Mouse (Mus musculus) large intestine, adult 2 months (tissue): Measurements from ENCODE around the gene Ptbp1. TPM values are rescaled to one million over a fixed set of nuclear protein-coding genes. Genes with fewer than 3 reads are reported as not detected.

Source experiments
- DNase-seq: peaks from one replicate; pipeline ENCODE4 v3.0.0-alpha.2; 2012; ENCODE audit warnings: low read depth, low spot score
- WGBS: fragments of 180-500 bp; shearing (Covaris S2); methylation state at CpG from one replicate; pipeline ENCODE4 v1.1.7; 2018; 5-methylcytosine and 5-hydroxymethylcytosine counted together
- polyA plus RNA-seq: library from polyadenylated mRNA; depleted of rRNA; stranded (reverse); fragments of >200 nt; gene quantifications from 2 replicates; pipeline ENCODE4 v1.2.3, GENCODE M21; 2012; rRNA removed

Ptbp1 gene
- 255 and 340 TPM in 2 replicates for polyA plus RNA-seq

DNA sequence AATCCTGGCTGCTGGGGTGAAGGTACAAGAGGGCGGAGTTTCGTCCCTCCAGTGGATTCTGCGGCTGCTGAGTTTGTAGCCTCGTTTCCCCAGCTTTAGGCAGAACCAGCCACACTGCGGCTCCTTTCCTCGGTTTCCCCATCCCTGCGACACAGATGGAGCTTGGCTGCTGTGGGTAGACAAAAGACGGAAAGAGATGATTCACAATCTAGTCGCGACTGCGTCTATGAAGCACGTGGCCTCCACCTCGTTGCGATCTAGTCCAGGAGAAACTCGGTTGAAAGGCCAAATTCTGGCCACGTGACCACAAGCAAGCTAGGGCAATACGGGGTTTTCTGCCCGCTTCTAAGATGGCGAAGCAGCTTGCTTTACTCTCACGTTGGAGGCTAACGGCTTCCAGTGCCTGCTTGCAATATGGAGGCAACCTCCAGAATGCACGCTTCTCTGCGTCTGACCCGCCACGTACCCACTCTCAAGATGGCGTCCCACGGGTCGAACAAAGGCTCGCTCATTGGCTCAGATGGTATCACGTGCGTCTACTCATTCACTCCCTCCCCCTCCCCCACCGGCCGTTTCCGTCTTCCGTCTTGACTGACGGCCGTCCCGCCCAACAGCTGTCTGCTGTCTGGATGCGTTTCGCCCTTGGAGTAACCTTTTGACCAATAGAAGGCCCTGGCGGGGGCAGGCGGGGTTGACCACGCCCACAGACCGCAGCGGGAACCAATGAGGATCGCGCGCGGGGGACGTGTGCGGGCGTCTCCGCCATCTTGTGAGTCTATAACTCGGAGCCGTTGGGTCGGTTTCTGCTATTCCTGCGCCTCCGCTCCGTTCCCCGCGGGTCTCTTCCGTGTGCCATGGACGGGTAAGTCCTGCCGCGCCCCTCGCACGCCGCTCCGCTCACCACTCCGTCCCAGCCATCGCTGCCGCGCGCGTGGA, at the start of gene Ptbp1:
Gene Ptbp1, plus strand, starts transcription at position 568 of the 936 bp plus-strand sequence.
- DNase-seq, result peak; percentile 100
- WGBS, result under 1% methylated on average over 75 of the region's 75 CpGs

DNA sequence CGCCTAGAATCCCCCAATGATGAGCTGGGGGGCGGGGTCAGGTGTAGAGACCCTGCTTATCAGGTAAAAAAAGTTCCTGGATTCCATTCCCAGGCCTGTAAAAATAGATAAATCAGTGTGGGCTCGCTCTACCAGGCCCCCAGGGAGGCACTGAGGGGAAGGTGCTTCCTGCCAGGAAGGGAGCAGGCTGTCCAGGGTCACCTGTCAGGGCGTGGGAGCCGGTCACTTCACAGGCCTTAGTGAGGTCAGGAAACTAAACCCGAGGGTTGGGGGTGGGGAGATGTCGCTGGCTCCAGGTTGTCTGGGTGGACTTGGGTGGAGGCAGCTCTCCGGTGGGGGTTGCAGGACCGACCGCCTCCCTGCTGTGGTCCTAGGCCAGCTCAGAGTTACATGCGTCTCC, 48.6 kb upstream of the Ptbp1 start:
- 55% methylated on average over 11 of the region's 11 CpGs for WGBS
- DNase-seq, result no peak

- 87% methylated on average over 9 of the region's 9 CpGs for WGBS
- no peak for DNase-seq
Observed at GRCm38 (mm10) chr10:79806331-79806730, 47.9 kb upstream of the Ptbp1 start.

DNA sequence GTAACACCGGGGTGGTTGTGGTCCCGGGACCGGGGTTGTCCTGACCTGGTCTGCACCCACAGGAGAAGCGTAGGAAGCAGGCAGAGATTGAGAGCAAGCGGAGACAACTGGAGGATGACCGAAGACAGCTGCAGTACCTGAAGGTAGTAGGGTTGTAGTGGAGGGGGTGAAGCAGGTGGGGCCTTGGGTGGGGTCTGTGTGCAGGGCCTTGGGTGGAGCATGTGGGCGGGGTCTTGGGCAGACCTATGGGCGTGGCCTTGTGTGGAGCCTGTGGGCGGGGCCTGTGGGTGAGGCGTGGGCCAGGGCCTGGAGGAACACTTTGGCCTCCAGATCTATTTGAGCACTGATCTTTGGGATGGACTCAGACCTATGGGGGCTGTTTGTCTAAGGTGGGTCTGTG, 47.3 kb upstream of the Ptbp1 start:
- WGBS, result 56% methylated on average over 10 of the region's 10 CpGs
- no peak for DNase-seq

DNA sequence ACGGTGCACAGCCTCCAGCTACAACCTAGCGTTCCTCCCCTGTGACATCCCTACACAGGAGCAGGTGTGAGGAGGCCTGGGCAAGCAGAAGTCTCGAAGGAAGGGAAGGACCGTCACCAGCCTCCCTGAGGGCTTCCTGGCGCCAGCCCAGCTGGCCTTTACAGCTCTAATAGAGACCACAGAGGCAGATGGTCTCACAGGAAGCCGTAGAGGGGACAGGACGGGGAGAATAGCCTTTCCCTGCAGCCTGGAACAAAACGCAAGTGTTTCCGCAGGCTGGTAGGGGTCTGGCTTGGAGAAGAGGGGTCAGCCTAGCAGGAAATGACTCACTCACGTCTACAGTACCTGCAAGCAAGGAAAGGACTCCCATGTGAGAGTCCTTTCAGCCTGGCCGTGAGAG, 46.4 kb upstream of the Ptbp1 start:
- no peak for DNase-seq
- WGBS, result 74% methylated on average over 11 of the region's 11 CpGs

DNA sequence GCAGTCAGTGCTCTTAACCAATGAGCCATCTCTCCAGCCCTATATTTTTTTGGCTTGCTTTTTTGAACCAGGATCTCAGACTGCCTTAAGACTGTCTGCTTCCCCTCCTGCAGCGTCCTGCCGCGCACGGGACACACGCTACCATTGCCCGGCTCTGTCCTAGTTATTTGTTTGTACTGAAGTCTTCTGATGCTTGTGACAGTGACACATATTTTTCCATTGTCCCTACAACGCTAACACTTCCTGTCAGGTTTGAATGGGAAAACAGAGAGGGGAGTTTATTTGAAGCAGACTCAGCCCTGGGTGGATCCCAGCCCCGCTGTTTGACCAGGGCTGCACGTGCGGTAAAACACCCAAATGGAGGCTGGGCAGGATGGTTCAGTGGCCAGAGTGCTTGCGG, 45.5 kb upstream of the Ptbp1 start:
- 79% methylated on average over 11 of the region's 11 CpGs for WGBS

GRCm38 (mm10) chr10:79811736-79812637, 42.2 kb upstream of the Ptbp1 start:
- DNase-seq, result no peak
- WGBS, result 27% methylated on average over 15 of the region's 15 CpGs

More for the DNA sequence above, 45.5 kb upstream of the Ptbp1 start:
- DNase-seq, result no peak

GRCm38 (mm10) chr10:79814271-79814842, 39.9 kb upstream of the Ptbp1 start:
- 71% methylated on average over 5 of the region's 5 CpGs for WGBS
- no peak for DNase-seq

DNA sequence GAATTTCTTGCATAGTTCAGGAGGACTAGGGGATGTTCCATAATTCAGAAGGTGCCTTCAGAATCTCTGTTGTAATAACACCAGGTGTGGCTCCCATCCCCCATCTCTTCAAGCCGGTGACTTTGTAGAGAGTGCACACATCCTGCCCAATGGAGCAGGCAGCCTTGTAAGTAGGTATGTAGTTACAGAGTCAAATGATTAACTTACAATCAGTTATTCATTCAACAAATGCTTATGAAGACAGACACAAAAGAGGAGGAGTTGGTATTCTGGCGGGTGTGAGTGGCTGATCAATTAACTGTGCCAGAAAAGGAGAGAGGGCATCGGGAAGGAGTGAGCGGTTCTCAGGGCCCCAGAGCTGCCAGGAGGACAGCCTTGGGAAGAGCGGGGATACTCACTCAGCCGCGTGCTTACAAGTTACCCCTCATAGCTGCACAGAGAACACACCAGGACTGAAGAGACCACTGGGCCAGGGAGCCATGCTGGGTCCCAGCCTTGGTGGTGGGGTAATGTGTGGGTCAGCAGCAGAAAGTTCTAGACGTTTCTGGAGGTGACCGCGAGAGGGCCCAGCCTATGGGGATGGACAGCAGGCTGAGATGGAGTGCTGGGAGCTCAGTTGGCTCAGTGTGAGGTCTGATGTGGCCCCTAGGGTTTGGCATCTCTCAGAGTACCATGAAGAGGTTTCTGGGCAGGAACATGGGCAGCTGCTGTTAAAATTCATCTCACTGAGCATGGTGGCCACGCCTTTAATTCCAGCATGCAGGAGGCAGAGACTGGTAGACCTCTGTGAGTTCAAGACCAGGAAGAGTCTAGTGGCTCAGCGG, 38.3 kb upstream of the Ptbp1 start:
- DNase-seq, result no peak
- 61% methylated on average over 12 of the region's 12 CpGs for WGBS

DNA sequence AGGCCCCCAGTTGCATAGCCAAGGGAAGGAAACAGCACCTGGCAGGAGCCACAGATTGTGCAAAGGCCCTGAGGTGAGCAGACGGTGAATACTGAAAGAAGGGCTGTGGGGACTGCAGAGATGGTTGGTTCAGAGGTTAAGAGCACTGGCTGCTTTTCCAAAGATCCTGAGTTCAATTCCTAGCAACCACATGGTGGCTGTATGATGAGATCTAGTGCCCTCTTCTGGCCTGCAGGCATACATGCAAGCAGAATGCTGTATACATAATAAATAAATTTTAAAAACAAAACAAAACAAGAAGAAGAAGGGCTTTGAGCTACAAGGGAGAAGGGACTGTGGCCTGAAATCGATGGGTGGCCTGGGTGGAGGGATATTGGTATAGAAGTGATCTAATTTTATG, 37.1 kb upstream of the Ptbp1 start:
- no peak for DNase-seq

DNA sequence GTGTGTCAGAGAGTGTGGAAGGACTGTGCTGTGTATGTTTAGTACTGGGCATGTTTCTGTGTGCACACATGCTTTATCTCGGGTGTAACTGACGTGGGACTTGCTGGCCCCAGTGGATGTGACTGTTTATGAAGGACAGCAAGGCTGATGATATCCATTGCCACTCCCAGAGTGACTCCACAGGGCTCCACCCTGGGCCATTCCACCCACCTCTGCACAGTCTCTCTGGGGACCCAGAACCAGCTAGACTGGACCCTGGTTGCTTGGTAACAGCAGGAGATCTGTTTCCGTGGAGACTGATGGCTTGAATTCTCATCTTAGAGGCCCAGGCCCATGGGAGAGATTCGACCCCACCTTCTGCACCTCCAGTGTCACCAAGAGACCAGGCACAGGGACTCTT, 36.0 kb upstream of the Ptbp1 start:
- 41% methylated on average over 4 of the region's 4 CpGs for WGBS
- DNase-seq, result no peak

More for the DNA sequence above, 37.1 kb upstream of the Ptbp1 start:
- WGBS, result 76% methylated on average over 2 of the region's 2 CpGs

- WGBS, result 81% methylated on average over 17 of the region's 17 CpGs
- DNase-seq, result no peak
Observed at GRCm38 (mm10) chr10:79819606-79820005, 34.6 kb upstream of the Ptbp1 start.

- 46% methylated on average over 8 of the region's 8 CpGs for WGBS
- DNase-seq, result no peak
Observed at GRCm38 (mm10) chr10:79820277-79820676, 34.0 kb upstream of the Ptbp1 start.

GRCm38 (mm10) chr10:79820782-79821181, 33.4 kb upstream of the Ptbp1 start, which contains the start of gene Misp:
Gene Misp (plus strand): TSS chr10:79820989.
- 28% methylated on average over 11 of the region's 11 CpGs for WGBS
- DNase-seq, result no peak

- WGBS, result 35% methylated on average over 12 of the region's 12 CpGs
Observed at GRCm38 (mm10) chr10:79821731-79822130, 32.5 kb upstream of the Ptbp1 start.

GRCm38 (mm10) chr10:79822372-79822771, 31.9 kb upstream of the Ptbp1 start:
- WGBS, result 25% methylated on average over 17 of the region's 17 CpGs
- DNase-seq, result no peak

More at GRCm38 (mm10) chr10:79821731-79822130, 32.5 kb upstream of the Ptbp1 start:
- DNase-seq, result no peak

GRCm38 (mm10) chr10:79823011-79823410, 31.2 kb upstream of the Ptbp1 start:
- 26% methylated on average over 6 of the region's 6 CpGs for WGBS
- DNase-seq, result no peak

GRCm38 (mm10) chr10:79824413-79824812, 29.8 kb upstream of the Ptbp1 start:
- peak; percentile 93 for DNase-seq
- 11% methylated on average over 6 of the region's 6 CpGs for WGBS

- DNase-seq, result no peak
- WGBS, result 75% methylated on average over 3 of the region's 3 CpGs
Observed at GRCm38 (mm10) chr10:79831583-79831982, 22.6 kb upstream of the Ptbp1 start.
